Mouse (Mus musculus) ES-E14 (cell line): ENCODE data around the gene Tfap4. TPM values are rescaled to one million over a fixed set of nuclear protein-coding genes. Genes with fewer than 3 reads are reported as not detected.
A peak's percentile ranks its signal among the peaks of the same experiment; 100 is the strongest.

ENCODE experiments used
- DNase-seq: peaks from one replicate; pipeline ENCODE4 v3.0.0-alpha.2; 2013; ENCODE audit warnings: low read depth, low spot score
- H3K27ac ChIP-seq: 2 replicates; pipeline ENCODE4 v1.5.1; 2012; ENCODE audit warnings: low read depth, mild to moderate bottlenecking, low read length, moderate library complexity, mixed read lengths; ENCODE audit not compliant: poor library complexity, insufficient read depth, severe bottlenecking
- H3K36me3 ChIP-seq: 2 replicates; pipeline ENCODE4 v1.6.1; 2012; ENCODE audit warnings: mild to moderate bottlenecking, low read length, moderate library complexity, mixed read lengths; ENCODE audit not compliant: control insufficient read depth, poor library complexity, insufficient read depth, severe bottlenecking
- H3K4me1 ChIP-seq, 2 experiments: fragments of 150-350 bp in 1 of 2; sonication (generic) in 1 of 2; 2 replicates each; pipeline ENCODE4 v1.6.1; 2012; ENCODE audit warnings: low read length in 2 of 2, mild to moderate bottlenecking in 1 of 2, mixed read lengths in 1 of 2; ENCODE audit not compliant: control insufficient read depth in 2 of 2, insufficient read depth in 2 of 2, poor library complexity in 1 of 2
- H3K4me3 ChIP-seq, 2 experiments: fragments of 150-350 bp in 1 of 2; sonication (generic) in 1 of 2; 2 replicates each; pipeline ENCODE4 v1.5.1; 2012; ENCODE audit warnings: low read length in 2 of 2, low read depth in 1 of 2, mild to moderate bottlenecking in 1 of 2, mixed read lengths in 1 of 2; ENCODE audit not compliant: insufficient read depth in 1 of 2, poor library complexity in 1 of 2, severe bottlenecking in 1 of 2
- H3K9ac ChIP-seq: 2 replicates; pipeline ENCODE4 v1.6.1; 2012; ENCODE audit warnings: low read depth, mild to moderate bottlenecking, low read length, mixed read lengths; ENCODE audit not compliant: poor library complexity, insufficient read depth, severe bottlenecking
- H3K9me3 ChIP-seq: fragments of 150-350 bp; sonication (generic); 2 replicates; pipeline ENCODE4 v1.6.1; 2012; ENCODE audit warnings: low read depth, mild to moderate bottlenecking, low read length; ENCODE audit not compliant: control insufficient read depth, insufficient read depth
- CHD2 ChIP-seq: IDR thresholded peaks from 2 replicates; pipeline ENCODE4 v1.6.1; 2014; ENCODE audit warnings: mild to moderate bottlenecking, low read depth, low read length, inconsistent platforms
- HCFC1 ChIP-seq: IDR thresholded peaks from 2 replicates; pipeline ENCODE4 v1.6.1; 2012; ENCODE audit warnings: low read length, inconsistent platforms, borderline replicate concordance; ENCODE audit not compliant: insufficient read depth
- MAFK ChIP-seq: IDR thresholded peaks from 2 replicates; pipeline ENCODE4 v1.6.1; 2014; ENCODE audit warnings: mild to moderate bottlenecking, low read depth, low read length, inconsistent platforms; ENCODE audit not compliant: insufficient read depth
- ZC3H11A ChIP-seq: IDR thresholded peaks from 2 replicates; pipeline ENCODE4 v1.6.1; 2012; ENCODE audit warnings: low read depth, mild to moderate bottlenecking, inconsistent platforms, low read length, borderline replicate concordance
- ZNF384 ChIP-seq: IDR thresholded peaks from 2 replicates; pipeline ENCODE4 v1.6.1; 2012; ENCODE audit warnings: low read depth, low read length, inconsistent platforms
- in situ Hi-C, 2 experiments: fragments of 600-800 bp; cut with MboI; formaldehyde crosslinking; loops; one replicate each; pipeline ENCODE4 v1.15.1; 2025; ENCODE audit warnings: low sequenced_read_pairs in 2 of 2, inconsistent platforms in 1 of 2; ENCODE audit not compliant: unreplicated experiment in 2 of 2
- total RNA-seq: library from RNA; depleted of rRNA; stranded (reverse); fragments of 300-350 nt; gene quantifications from 2 replicates; pipeline ENCODE4 v1.2.3, GENCODE M21; 2012

The Tfap4 gene
- total RNA-seq, 1 experiment = 15.4 TPM

GRCm38 (mm10) chr16:4558384-4558979, 1.2 kb downstream of the Tfap4 start:
- H3K4me1 ChIP-seq = peaks cover 0 to 8% of the 10 kb centered on the region in 2 experiments; a peak in 1 of 4 replicates
- TF ChIP-seq MAFK (0 out of 2 replicates have a peak, but pooled peaks have one; percentile 21), HCFC1 (peak; percentile 96), CHD2 (no peak), ZC3H11A (no peak), ZNF384 (no peak)
- no peaks in the 10 kb centered on the region for H3K9me3 ChIP-seq
- H3K36me3 ChIP-seq = peaks cover 2% of the 10 kb centered on the region; the same call in 1 of the 2 replicates
- H3K9ac ChIP-seq = peak overlapping the region; percentile 93
- H3K27ac ChIP-seq = peak overlapping the region; percentile 89
- in situ Hi-C loops = no loop called here
- peak; percentile 84 for DNase-seq
- H3K4me3 ChIP-seq = peak overlapping the region; percentile 80 to 83

GRCm38 (mm10) chr16:4557949-4558348, 1.7 kb downstream of the Tfap4 start:
- DNase-seq = peak; percentile 27
- H3K4me1 ChIP-seq = peaks cover 0 to 12% of the 10 kb centered on the region in 2 experiments; a peak in 2 of 4 replicates
- H3K27ac ChIP-seq = peak overlapping the region; percentile 89
- TF ChIP-seq HCFC1 = no peak
- no peak for TF ChIP-seq MAFK
- no peak for TF ChIP-seq ZC3H11A
- TF ChIP-seq ZNF384 = no peak
- TF ChIP-seq CHD2 = no peak
- H3K36me3 ChIP-seq = peaks cover 2% of the 10 kb centered on the region; the same call in 1 of the 2 replicates
- in situ Hi-C loops = no loop called here
- peak overlapping the region; percentile 80 to 83 for H3K4me3 ChIP-seq
- peak overlapping the region; percentile 93 for H3K9ac ChIP-seq
- no peaks in the 10 kb centered on the region for H3K9me3 ChIP-seq

- Histone ChIP-seq H3K9me3 (no peaks in the 10 kb centered on the region), H3K36me3 (peaks cover 2% of the 10 kb centered on the region; the same call in 1 of the 2 replicates), H3K27ac (peak overlapping the region; percentile 0; the same call in 1 of the 2 replicates), H3K4me1 (peaks cover 0 to 17% of the 10 kb centered on the region in 2 experiments; a peak in 2 of 4 replicates), H3K9ac (peak overlapping the region; percentile 93), H3K4me3 (peak overlapping the region; percentile 80 to 83)
- TF ChIP-seq MAFK (no peak), CHD2 (no peak), ZNF384 (no peak), ZC3H11A (no peak), HCFC1 (no peak)
- in situ Hi-C loops = no loop called here
- DNase-seq = no peak
Observed at GRCm38 (mm10) chr16:4557085-4557484, 2.6 kb downstream of the Tfap4 start.

GRCm38 (mm10) chr16:4555555-4555954, 4.1 kb downstream of the Tfap4 start:
- H3K4me3 ChIP-seq = no peak overlapping the region
- no peak for DNase-seq
- no peak overlapping the region for H3K27ac ChIP-seq
- no peaks in the 10 kb centered on the region for H3K9me3 ChIP-seq
- no peak overlapping the region for H3K9ac ChIP-seq
- in situ Hi-C loops = no loop called here
- H3K36me3 ChIP-seq = peaks cover 16% of the 10 kb centered on the region
- TF ChIP-seq HCFC1 (no peak), CHD2 (no peak), ZNF384 (no peak), MAFK (no peak), ZC3H11A (no peak)
- peaks cover 0 to 24% of the 10 kb centered on the region in 2 experiments; a peak in 2 of 4 replicates for H3K4me1 ChIP-seq
